Mouse (Mus musculus): Measurements from ENCODE around the gene Vsx2.
A peak's percentile ranks its signal among the peaks of the same experiment; 100 is the strongest.

Vsx2 gene

DNA sequence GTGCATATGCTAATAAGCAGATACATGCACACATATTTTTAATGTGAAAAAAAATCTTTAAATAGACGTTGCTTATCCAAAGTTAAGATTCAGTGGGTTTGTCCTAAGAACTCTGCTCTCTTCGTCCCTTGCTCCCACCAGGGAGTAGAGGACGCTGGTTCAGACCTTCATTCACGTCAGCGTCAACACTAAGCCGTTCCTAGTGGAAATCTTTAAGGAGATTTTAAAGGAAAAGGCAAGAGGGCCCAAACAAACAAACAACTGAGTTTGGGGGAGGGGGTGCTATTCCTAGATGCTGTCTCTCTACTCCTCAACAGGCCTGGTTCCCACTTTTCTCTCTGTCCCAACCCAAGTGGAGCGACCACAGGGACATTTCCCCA, 2.8 kb downstream of the Vsx2 start:
- ATAC-seq (ENCODE audit: low TSS enrichment) = no peak

DNA sequence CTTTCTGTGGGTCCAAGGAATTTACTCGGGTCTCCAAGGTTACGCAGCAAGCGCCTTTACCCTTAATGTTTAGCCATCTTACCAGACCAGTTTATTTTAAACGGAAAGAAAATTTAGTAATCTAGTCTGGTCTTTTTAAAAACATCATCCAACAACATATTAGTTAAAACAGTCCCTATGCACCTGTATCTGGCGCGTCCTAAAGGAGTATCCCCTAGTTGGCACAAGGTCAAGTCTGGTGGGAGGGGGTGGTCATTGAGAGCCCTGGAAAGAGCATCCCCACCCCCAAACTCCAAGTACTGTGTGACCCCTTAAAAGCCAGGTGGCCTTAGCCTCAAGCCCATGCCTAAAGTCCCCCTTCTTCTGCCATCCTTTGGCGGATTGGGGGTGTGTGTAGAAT, 3.5 kb downstream of the Vsx2 start:
- ATAC-seq (ENCODE audit: low TSS enrichment) = no peak

GRCm38 (mm10) chr12:84577768-84578439, 8.3 kb downstream of the Vsx2 start:
- ATAC-seq (ENCODE audit: low TSS enrichment) = no peak

DNA sequence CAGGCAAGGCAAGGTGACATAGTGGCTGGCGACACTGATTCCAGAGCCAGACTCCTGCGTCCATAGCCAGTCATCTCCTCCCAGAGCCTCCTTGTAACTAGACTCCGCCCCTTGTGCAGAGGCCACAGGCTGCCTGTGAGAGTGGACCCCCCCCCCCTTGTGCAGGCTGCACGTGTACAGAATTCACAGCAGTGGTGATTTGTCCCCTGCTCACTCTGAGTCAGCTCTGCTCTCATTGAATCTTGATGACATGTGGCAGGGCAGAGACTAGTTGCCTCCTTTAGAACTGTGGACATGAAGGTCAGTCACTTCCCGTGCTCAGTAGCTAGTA, 8.8 kb downstream of the Vsx2 start:
- no peak for ATAC-seq (ENCODE audit: low TSS enrichment)

GRCm38 (mm10) chr12:84581285-84581684, 11.7 kb downstream of the Vsx2 start:
- no peak for ATAC-seq (ENCODE audit: low TSS enrichment)

DNA sequence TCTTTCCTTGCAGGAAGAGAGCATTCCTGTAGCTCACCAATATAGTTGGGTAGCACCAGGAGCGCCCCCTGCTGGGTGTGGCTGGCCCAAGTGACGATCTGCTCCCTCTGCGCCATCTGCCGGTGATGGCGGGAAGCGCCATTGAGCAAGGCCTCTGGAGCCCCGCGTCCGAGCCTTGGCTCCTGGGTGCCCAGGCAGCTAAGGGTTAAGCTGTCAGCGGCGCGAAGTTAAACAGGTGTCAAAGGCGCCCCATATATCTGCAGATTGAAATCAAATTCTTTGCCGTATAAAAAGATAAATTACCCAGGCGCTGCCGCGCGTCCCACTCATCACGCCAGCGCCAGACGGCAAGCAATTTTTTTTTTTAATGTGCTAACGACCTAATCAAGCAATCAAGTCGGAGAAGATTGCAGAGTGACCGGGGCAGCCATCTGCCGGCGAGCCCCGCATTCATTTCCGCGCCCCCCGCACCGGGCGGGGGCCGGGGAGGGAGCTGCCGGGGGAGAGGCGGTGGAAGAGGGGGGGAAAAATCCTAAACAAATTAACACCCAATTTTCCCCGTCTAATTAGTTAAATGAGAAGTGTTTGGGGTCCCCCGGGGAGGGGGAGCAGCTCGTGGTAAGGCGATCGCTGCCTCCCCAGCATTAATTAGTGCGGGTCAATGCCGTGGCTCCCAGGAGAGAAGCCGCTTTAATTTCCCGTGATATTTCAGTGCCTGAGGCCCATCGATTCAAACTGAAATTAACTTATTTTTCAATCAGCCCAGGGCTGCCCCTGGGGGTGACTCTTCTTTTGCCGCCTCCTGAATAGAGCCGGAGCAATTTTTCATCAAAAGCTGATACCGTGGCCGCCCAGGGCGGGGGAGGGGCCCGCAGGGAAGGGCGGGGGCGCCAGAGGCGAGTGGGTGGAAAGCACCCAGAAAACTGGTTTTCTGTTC, 20.5 kb downstream of the Vsx2 start:
- peak; percentile 80 for ATAC-seq (ENCODE audit: low TSS enrichment)

DNA sequence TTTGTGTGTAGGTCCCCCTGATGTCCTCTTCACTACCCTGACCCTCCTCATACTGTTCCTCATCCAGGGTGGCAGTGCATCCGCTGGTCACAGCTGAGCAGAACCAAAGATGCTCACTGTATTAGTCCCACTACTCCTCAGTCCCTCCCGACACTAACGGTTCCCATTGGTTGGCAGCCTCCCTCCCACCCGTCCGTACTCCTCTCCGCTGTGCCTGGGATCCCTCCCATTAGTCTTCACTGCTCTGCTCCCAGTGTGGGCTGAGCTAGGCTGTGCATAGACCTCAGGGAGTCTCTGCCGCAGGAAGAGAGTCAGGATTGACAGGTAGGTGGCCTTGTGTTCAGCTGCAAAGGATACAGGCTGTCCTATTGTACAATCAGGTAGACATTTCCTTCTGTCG, 28.8 kb downstream of the Vsx2 start:
- no peak for ATAC-seq (ENCODE audit: low TSS enrichment)

DNA sequence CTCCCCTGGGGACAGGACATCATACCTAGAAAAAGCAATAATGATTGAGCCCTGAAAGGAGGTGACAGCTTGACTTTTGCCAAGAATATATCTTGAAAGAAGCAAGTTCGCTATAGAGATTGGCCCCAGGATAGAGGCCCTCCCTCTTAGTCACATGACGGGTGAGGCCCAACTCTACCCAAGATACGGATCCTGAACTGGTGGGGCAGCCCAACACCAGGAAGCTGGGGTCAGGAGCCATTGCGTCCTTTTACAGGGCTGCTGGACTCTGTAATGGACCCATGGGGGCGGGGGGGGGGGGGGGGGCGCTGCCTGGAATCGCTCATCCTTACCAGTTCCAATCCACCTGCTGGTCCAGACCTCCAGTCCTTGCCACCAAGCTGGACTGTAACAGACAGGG, 34.4 kb downstream of the Vsx2 start:
- no peak for ATAC-seq (ENCODE audit: low TSS enrichment)

DNA sequence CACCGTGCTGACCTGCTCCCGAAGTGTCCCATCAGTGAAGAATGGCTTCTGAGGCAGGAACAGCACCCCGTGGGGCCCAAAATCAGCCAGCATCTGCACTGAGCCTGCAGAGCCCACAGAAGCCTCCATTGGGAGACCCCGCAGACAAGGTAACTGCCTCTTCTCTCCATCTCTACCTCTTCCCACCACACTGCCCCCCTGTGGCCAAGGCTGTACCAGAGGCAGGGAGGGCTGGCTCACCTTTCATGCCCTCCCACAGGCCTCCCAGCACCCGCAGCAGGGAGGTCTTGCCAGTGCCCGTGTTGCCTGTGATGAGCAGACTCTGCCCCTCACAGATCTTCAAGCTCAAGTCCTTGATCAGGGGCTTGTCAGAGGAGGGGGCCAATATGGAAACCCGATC, 36.3 kb downstream of the Vsx2 start:
- no peak for ATAC-seq (ENCODE audit: low TSS enrichment)

- no peak for ATAC-seq (ENCODE audit: low TSS enrichment)
Observed at GRCm38 (mm10) chr12:84611718-84612117, 42.2 kb downstream of the Vsx2 start.

DNA sequence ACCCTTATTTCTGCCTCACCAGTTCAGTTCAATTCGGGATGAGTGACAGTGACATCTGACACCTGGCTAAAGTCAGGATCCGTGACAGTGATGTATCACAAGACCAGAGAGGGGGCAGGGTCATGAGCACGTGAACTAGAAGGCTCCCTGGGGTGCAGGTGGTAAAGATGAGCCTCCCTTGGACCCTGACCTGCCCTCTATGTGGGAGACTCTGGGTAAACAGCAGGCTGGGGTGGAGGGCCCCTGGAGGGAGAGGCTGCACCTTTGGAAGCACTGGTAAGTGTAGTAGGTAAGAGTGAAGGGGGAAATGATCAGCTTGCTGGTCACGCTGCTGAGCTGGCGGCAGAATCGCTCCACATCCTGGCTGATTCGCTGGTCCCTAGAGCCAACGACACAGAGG, 43.0 kb downstream of the Vsx2 start:
- no peak for ATAC-seq (ENCODE audit: low TSS enrichment)

DNA sequence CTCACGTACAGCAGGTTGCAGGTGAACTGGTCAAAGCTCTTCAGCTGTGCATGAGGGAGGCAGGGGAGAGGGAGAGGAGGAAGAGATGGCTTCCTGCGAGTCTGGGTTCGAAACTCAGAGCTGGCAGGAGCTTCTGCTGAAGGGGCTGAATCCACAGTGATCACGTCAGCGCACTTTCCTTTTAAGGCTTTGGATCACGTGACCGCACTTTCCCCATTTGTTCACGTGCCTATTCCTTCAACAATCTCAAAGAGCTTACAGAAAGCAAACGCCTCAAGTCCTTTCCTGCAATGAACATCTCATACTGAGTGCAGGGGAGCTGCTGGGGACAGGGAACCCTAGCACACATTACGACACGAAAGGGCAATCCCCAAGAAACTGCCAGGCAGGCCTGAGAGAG, 44.4 kb downstream of the Vsx2 start:
- no peak for ATAC-seq (ENCODE audit: low TSS enrichment)

- peak; percentile 79 for ATAC-seq (ENCODE audit: low TSS enrichment)
Observed at GRCm38 (mm10) chr12:84614524-84614923, 45.0 kb downstream of the Vsx2 start.

DNA sequence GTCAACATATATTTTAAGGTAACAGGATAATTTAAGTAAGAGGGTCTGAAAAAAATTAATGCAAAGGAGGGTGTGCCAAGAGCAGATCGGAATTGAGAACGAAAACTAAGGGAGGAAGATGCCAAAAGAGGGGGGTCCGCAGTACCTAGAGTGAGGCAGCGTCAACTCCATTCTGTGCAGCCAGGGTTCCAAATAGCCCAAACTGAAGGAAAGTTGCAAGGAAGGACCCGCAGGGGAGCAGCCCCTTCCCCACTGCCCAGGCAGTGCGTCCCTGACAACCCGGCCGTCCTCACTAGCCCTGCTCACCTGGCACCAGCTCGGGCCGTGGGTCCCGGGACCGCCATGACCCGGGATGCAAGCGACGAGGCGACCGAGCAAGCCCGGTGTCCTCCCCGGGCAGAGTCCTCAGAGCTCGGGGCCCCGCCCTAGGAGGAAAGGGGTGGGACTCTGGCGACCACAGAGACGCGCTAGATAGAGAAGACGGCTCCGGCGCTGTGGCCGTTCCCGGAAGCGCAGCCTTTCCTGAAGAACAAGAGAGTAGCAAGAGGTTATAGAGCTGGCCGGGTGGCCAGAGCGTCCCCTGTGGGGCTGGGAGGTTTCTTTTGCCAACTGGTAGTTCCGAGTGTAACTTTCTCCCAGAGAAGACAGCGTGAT, 47.5 kb downstream of the Vsx2 start, which contains the start of gene Abcd4:
Gene Abcd4, minus strand, starts transcription at position 437 of the 654 bp plus-strand sequence.
- ATAC-seq (ENCODE audit: low TSS enrichment) = peak; percentile 97

- no peak for ATAC-seq (ENCODE audit: low TSS enrichment)
Observed at GRCm38 (mm10) chr12:84617663-84618062, 48.1 kb downstream of the Vsx2 start.

- no peak for ATAC-seq (ENCODE audit: low TSS enrichment)
Observed at GRCm38 (mm10) chr12:84620975-84621374, 51.4 kb downstream of the Vsx2 start.

- no peak for ATAC-seq (ENCODE audit: low TSS enrichment)
Observed at GRCm38 (mm10) chr12:84624601-84625000, 55.0 kb downstream of the Vsx2 start.

DNA sequence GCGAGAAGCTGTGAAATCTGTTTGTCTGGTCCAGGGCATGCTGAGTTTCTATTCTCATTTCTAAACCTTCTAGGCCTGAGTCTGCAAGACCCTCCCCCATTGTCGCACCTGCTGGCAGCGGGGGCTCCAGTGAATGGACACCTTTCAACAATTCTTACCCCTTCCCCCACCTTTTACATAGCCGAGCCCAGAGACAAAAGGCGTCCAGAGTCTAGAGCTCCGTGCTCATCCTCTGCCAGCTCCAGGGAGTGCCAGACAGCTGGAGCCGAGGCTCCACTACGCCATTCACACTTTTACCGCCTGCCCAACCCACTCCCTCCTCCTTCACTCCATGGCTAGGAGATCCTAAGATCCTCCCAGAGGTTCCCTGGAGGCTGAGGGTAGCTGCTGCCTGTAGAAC, 55.6 kb downstream of the Vsx2 start:
- ATAC-seq (ENCODE audit: low TSS enrichment) = peak; percentile 96

- no peak for ATAC-seq (ENCODE audit: low TSS enrichment)
Observed at GRCm38 (mm10) chr12:84631867-84632266, 62.3 kb downstream of the Vsx2 start.

DNA sequence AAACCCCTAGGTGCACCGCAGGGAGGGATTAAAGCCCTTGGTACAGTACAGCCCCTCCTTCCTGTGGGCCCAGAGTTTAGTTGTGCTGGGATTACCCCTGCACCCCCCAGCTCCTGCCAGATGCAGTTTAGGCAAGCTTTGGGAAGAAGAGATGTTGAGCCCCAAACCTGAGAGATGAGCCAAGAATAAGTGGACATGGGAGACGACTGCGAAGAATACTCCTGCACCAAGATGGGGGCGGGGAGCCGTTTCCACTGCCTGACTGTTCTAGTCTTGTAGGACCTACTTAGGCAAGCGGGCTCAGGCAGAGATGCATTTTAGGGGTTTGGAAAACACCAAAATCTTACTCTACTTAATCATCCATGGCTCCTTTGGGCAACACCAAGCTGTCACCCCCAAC, 70.7 kb downstream of the Vsx2 start:
- no peak for ATAC-seq (ENCODE audit: low TSS enrichment)

GRCm38 (mm10) chr12:84640654-84641053, 71.1 kb downstream of the Vsx2 start, which contains the start of gene Vrtn:
TSS of gene Vrtn (plus strand) at chr12:84641019.
- ATAC-seq (ENCODE audit: low TSS enrichment) = no peak
